Mouse (Mus musculus): ENCODE measurements around the gene Rras. TPM values are rescaled to one million over a fixed set of nuclear protein-coding genes. Genes with fewer than 3 reads are reported as not detected.

Gene Rras
- polyA plus RNA-seq, 1 experiment from 2014 or later = 74.8 TPM

DNA sequence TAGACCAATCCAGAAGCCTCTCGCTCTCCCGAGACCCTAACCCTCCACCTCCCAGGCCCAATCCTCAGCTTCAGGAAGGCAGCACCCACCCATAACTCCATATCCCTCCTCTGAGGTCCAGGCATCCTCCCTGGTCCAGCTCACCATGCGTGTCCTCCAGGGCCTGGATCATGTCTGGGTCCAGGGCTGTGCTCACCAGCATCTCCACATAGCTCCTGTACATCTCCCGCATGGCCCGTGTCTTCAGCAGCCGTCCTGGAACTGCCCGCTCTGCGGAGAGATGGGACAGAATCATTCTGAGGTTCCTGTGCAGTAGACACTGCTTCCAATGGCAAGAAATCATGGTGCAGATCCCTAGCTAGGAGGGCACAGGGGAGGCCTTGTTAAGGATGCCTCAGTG lies 13.1 kb downstream of the Rras start:
- Histone ChIP-seq H3K27me3 (ENCODE audit: control insufficient read depth, insufficient read depth, low read length) (no peaks in the 10 kb centered on the region), H3K9me3 (replicated peaks; ENCODE audit: control insufficient read depth, low read length) (no peaks in the 10 kb centered on the region), H3K4me2 (ENCODE audit: low read depth, low read length) (no peak overlapping the region), H3K4me1 (ENCODE audit: control insufficient read depth, insufficient read depth, low read length) (no peaks in the 10 kb centered on the region), H3K4me3 (ENCODE audit: low read length) (no peak overlapping the region), H3K27ac (ENCODE audit: low read length) (no peak overlapping the region), H3K9ac (ENCODE audit: low read length) (no peak overlapping the region), H3K36me3 (ENCODE audit: control insufficient read depth, insufficient read depth) (peaks cover 73% of the 10 kb centered on the region)
- ATAC-seq (replicated peaks; ENCODE audit: extremely low read depth, insufficient read depth, low FRiP score) = no peak
- WGBS = 95% methylated on average over 8 of the region's 8 CpGs

DNA sequence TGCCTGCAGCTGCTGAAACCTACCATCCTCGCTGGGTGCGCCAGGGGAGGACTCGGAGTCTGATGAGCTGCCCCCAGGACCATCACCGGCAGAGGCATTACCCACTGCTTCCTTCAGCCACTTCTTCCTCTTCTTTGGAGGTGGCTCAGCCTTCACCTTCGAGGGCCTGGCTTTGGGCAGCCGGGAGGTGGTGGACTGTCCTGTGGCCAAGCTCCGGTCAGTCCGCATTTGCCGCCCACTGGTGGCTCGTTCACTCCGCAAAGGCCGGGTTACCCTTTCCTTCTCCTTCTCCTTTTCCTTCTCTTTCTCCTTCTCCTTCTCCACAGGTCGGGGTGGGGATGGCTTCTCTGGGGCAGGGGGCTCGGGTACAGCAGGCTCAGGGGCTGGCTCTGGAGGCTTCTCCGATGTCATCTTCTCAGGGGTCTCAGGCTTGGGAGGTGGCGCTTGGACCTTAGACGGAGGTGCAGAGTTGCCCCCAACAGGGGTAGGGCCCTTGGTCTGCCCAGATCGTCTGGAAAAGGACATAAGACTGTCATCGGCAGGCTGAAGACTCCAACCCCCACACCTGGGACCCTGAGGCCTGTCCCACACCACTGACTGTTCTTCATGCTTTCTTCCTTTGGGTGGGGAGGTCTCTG lies 16.1 kb downstream of the Rras start:
- WGBS = 91% methylated on average over 19 of the region's 19 CpGs
- peaks cover 68% of the 10 kb centered on the region for H3K36me3 ChIP-seq (ENCODE audit: control insufficient read depth, insufficient read depth)
- no peak overlapping the region for H3K4me3 ChIP-seq (ENCODE audit: low read length)
- no peak overlapping the region for H3K9ac ChIP-seq (ENCODE audit: low read length)
- no peak overlapping the region for H3K27ac ChIP-seq (ENCODE audit: low read length)
- H3K27me3 ChIP-seq (ENCODE audit: control insufficient read depth, insufficient read depth, low read length) = no peaks in the 10 kb centered on the region
- H3K4me2 ChIP-seq (ENCODE audit: low read depth, low read length) = no peak overlapping the region
- no peaks in the 10 kb centered on the region for H3K9me3 ChIP-seq (replicated peaks; ENCODE audit: control insufficient read depth, low read length)
- no peak for ATAC-seq (replicated peaks; ENCODE audit: extremely low read depth, insufficient read depth, low FRiP score)
- no peaks in the 10 kb centered on the region for H3K4me1 ChIP-seq (ENCODE audit: control insufficient read depth, insufficient read depth, low read length)

DNA sequence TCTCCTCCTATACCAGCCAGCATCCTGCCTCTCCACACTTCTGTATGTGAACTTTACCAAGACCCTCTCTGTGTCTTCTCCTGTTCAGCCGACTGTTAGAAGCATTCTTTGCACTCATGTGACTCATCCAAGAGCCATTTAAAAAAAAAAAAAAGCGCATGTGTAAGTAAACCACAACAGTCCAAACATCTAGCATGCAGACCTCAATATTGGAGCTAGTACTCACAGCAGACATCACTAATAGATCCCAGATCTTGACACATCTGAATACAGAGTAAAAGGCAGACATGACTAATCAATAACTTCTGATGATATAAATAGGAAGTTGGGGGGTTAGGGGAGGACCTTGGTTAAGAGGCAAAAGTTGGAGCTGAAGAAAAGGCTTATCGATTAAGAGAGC lies 17.9 kb downstream of the Rras start:
- Histone ChIP-seq H3K36me3 (ENCODE audit: control insufficient read depth, insufficient read depth) (peaks cover 70% of the 10 kb centered on the region), H3K9me3 (replicated peaks; ENCODE audit: control insufficient read depth, low read length) (no peaks in the 10 kb centered on the region), H3K9ac (ENCODE audit: low read length) (no peak overlapping the region), H3K27ac (ENCODE audit: low read length) (no peak overlapping the region), H3K4me2 (ENCODE audit: low read depth, low read length) (no peak overlapping the region), H3K4me3 (ENCODE audit: low read length) (no peak overlapping the region), H3K4me1 (ENCODE audit: control insufficient read depth, insufficient read depth, low read length) (no peaks in the 10 kb centered on the region), H3K27me3 (ENCODE audit: control insufficient read depth, insufficient read depth, low read length) (no peaks in the 10 kb centered on the region)
- WGBS = 84% methylated on average over 3 of the region's 3 CpGs
- ATAC-seq (replicated peaks; ENCODE audit: extremely low read depth, insufficient read depth, low FRiP score) = no peak

DNA sequence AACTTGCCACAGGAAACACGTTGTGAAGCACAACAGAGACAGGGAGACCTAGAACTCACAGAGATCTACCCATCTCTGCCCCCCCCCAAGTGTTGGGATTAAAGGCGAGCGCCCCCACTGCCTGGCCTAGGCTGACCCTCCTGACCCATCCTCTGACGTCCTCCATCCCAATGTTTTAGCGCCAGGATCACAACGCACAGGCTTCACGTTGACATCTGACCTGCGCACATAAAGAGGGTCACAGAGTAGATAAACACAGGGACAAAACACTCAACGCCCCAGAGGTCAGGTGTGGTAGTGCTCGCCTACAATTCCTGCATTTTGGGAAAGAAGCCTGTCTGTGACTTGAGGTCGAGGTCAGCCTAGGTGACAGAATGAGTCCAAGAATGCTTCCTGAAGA lies 18.9 kb downstream of the Rras start:
- Histone ChIP-seq H3K4me2 (ENCODE audit: low read depth, low read length) (no peak overlapping the region), H3K27ac (ENCODE audit: low read length) (no peak overlapping the region), H3K36me3 (ENCODE audit: control insufficient read depth, insufficient read depth) (peaks cover 70% of the 10 kb centered on the region), H3K9ac (ENCODE audit: low read length) (no peak overlapping the region), H3K4me3 (ENCODE audit: low read length) (no peak overlapping the region), H3K4me1 (ENCODE audit: control insufficient read depth, insufficient read depth, low read length) (no peaks in the 10 kb centered on the region), H3K27me3 (ENCODE audit: control insufficient read depth, insufficient read depth, low read length) (no peaks in the 10 kb centered on the region), H3K9me3 (replicated peaks; ENCODE audit: control insufficient read depth, low read length) (no peaks in the 10 kb centered on the region)
- 89% methylated on average over 11 of the region's 11 CpGs for WGBS
- no peak for ATAC-seq (replicated peaks; ENCODE audit: extremely low read depth, insufficient read depth, low FRiP score)

DNA sequence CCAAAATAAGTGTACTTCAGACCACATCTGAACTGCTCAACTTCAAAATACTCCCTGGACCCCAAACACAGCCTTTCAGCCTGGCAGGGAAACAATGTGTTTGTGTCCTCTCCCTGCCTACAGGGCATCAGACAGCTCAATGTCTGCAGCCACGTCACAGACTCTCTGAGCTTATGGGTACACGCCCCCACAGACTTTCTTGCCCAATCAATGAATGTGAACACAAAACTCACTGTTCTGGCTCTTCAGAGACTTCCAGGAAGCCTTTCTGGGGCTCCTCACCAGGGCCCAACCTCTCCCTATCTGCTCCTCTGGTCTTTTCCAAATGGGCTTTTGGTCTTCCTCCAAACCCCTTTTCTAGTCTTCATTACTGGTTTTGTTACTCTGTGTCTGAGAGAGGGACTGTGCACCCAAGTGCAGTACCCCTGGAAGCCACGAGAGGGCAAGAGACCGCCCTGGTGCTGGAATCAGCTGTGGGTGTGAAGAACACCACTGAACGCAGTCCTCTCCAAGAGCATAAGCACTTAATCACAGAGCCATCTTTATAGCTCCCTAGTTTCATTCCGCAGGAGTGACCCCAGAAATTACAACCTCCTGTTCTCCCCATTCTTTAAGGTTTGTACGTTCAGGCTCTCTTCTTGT lies 20.1 kb downstream of the Rras start:
- Histone ChIP-seq H3K4me1 (ENCODE audit: control insufficient read depth, insufficient read depth, low read length) (no peaks in the 10 kb centered on the region), H3K9me3 (replicated peaks; ENCODE audit: control insufficient read depth, low read length) (no peaks in the 10 kb centered on the region), H3K4me2 (ENCODE audit: low read depth, low read length) (no peak overlapping the region), H3K27me3 (ENCODE audit: control insufficient read depth, insufficient read depth, low read length) (no peaks in the 10 kb centered on the region), H3K9ac (ENCODE audit: low read length) (no peak overlapping the region), H3K27ac (ENCODE audit: low read length) (no peak overlapping the region), H3K36me3 (ENCODE audit: control insufficient read depth, insufficient read depth) (peaks cover 74% of the 10 kb centered on the region), H3K4me3 (ENCODE audit: low read length) (no peak overlapping the region)
- WGBS = 71% methylated on average over 7 of the region's 7 CpGs
- ATAC-seq (replicated peaks; ENCODE audit: extremely low read depth, insufficient read depth, low FRiP score) = 0 out of 2 replicates have a peak, but pooled peaks have one; percentile 38

DNA sequence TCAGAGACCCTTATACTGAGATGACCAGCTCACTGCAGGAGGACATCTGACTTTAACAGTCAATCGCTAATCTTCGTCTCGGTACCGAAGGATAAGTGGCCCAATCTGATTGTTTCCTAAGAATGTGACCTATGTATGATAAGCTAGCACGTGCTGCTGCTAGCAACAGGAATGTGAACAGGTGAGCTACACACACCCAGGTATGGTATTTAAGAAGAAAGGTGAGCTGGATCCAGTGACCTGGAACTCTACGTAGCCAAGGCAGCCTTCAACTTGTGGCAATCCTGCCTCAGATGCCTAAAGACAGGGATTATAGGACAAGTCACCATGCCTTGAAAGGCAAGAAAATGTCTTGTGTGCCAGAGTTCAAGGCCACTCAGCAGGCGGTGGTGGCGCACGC lies 20.6 kb downstream of the Rras start:
- no peaks in the 10 kb centered on the region for H3K4me1 ChIP-seq (ENCODE audit: control insufficient read depth, insufficient read depth, low read length)
- 94% methylated on average over 9 of the region's 9 CpGs for WGBS
- ATAC-seq (replicated peaks; ENCODE audit: extremely low read depth, insufficient read depth, low FRiP score) = no peak; the same call in 1 of the 2 replicates

DNA sequence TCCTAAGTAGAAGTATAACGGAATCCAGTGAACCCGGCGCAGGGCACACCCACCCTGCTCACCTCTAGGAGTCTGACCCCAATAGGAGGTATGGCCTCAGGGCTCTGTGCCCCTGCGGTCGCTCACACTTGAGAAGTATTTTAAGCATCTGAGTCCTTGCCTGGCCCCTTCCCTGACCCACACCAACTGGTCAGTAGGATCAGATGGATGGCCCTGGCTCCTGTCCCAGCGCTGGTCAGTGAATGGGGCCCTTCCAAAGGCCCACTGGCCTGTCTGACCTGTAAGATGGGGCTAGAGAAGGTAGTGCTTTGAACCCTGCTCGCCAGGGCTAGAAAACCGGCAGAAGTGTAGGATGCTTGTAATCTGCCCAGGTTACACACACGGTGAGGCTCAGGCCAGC lies 23.1 kb downstream of the Rras start:
- Histone ChIP-seq H3K4me2 (ENCODE audit: low read depth, low read length) (no peak overlapping the region), H3K9ac (ENCODE audit: low read length) (no peak overlapping the region), H3K27me3 (ENCODE audit: control insufficient read depth, insufficient read depth, low read length) (no peaks in the 10 kb centered on the region), H3K9me3 (replicated peaks; ENCODE audit: control insufficient read depth, low read length) (no peaks in the 10 kb centered on the region), H3K4me3 (ENCODE audit: low read length) (no peak overlapping the region), H3K4me1 (ENCODE audit: control insufficient read depth, insufficient read depth, low read length) (no peaks in the 10 kb centered on the region), H3K36me3 (ENCODE audit: control insufficient read depth, insufficient read depth) (peaks cover 75% of the 10 kb centered on the region), H3K27ac (ENCODE audit: low read length) (no peak overlapping the region)
- WGBS = 90% methylated on average over 9 of the region's 9 CpGs
- ATAC-seq (replicated peaks; ENCODE audit: extremely low read depth, insufficient read depth, low FRiP score) = no peak

More for the DNA sequence above, 20.6 kb downstream of the Rras start:
- H3K9me3 ChIP-seq (replicated peaks; ENCODE audit: control insufficient read depth, low read length) = no peaks in the 10 kb centered on the region
- H3K36me3 ChIP-seq (ENCODE audit: control insufficient read depth, insufficient read depth) = peaks cover 75% of the 10 kb centered on the region
- H3K9ac ChIP-seq (ENCODE audit: low read length) = no peak overlapping the region
- H3K4me3 ChIP-seq (ENCODE audit: low read length) = no peak overlapping the region
- H3K27me3 ChIP-seq (ENCODE audit: control insufficient read depth, insufficient read depth, low read length) = no peaks in the 10 kb centered on the region
- H3K27ac ChIP-seq (ENCODE audit: low read length) = no peak overlapping the region
- no peak overlapping the region for H3K4me2 ChIP-seq (ENCODE audit: low read depth, low read length)

DNA sequence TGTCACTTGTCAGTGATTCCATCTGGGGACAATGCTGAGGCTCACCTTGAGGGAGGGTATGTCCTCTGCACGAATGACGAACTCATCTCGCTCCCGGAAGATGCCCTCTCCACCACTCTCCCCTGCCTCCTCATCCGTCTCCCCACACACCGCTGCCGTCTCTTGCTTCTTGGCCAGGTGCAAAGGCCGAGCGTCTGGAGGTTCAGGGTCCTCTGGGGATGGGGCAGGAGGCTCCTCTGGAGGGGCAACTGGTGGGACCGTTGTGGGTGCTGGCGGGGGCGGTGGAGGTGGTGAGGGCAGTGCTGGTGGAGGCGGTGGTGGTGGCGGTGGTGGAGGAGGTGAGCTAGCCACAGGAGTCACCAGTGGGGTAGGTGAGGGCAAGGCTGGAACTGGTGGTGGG lies 25.5 kb downstream of the Rras start:
- 94% methylated on average over 14 of the region's 14 CpGs for WGBS
- H3K4me2 ChIP-seq (ENCODE audit: low read depth, low read length) = no peak overlapping the region
- H3K4me3 ChIP-seq (ENCODE audit: low read length) = no peak overlapping the region
- H3K36me3 ChIP-seq (ENCODE audit: control insufficient read depth, insufficient read depth) = peaks cover 86% of the 10 kb centered on the region
- H3K9ac ChIP-seq (ENCODE audit: low read length) = no peak overlapping the region
- no peak for ATAC-seq (replicated peaks; ENCODE audit: extremely low read depth, insufficient read depth, low FRiP score)
- no peaks in the 10 kb centered on the region for H3K27me3 ChIP-seq (ENCODE audit: control insufficient read depth, insufficient read depth, low read length)
- no peak overlapping the region for H3K27ac ChIP-seq (ENCODE audit: low read length)
- H3K9me3 ChIP-seq (replicated peaks; ENCODE audit: control insufficient read depth, low read length) = no peaks in the 10 kb centered on the region
- no peaks in the 10 kb centered on the region for H3K4me1 ChIP-seq (ENCODE audit: control insufficient read depth, insufficient read depth, low read length)

DNA sequence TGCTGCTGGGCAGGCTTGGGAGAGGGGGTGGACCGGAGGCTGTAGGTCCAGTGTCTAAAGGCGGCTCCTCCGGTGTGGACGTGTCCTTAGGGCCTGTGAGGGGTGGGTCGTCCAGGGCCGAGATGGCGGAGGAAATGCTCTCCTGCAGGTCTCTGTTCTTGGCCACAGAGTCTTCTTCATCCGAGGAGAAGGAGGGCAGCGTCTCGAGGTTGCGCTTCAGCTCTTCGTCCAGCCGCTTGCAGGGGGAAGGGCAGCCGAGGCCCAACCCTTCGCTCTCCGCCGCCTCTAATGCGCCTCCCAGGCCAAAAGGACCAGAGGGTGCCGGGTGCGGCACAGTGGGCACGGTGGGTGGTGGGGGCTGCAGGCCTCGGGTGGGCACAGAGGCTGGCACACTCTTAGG lies 28.0 kb downstream of the Rras start:
- Histone ChIP-seq H3K4me3 (ENCODE audit: low read length) (no peak overlapping the region), H3K4me2 (ENCODE audit: low read depth, low read length) (no peak overlapping the region), H3K9ac (ENCODE audit: low read length) (no peak overlapping the region), H3K27ac (ENCODE audit: low read length) (no peak overlapping the region), H3K36me3 (ENCODE audit: control insufficient read depth, insufficient read depth) (peaks cover 90% of the 10 kb centered on the region), H3K9me3 (replicated peaks; ENCODE audit: control insufficient read depth, low read length) (no peaks in the 10 kb centered on the region), H3K27me3 (ENCODE audit: control insufficient read depth, insufficient read depth, low read length) (no peaks in the 10 kb centered on the region), H3K4me1 (ENCODE audit: control insufficient read depth, insufficient read depth, low read length) (peaks cover 2% of the 10 kb centered on the region; the same call in 1 of the 2 replicates)
- no peak for ATAC-seq (replicated peaks; ENCODE audit: extremely low read depth, insufficient read depth, low FRiP score)
- WGBS = 92% methylated on average over 22 of the region's 22 CpGs
